Mouse (Mus musculus): ENCODE results near the gene Akap13. TPM values are rescaled to one million over a fixed set of nuclear protein-coding genes. Genes with fewer than 3 reads are reported as not detected.
A peak's percentile ranks its signal among the peaks of the same experiment; 100 is the strongest.

Akap13 gene
- total and polyA plus RNA-seq, 3 experiments, result 16.8 to 72.0 (median 64.1) TPM

DNA sequence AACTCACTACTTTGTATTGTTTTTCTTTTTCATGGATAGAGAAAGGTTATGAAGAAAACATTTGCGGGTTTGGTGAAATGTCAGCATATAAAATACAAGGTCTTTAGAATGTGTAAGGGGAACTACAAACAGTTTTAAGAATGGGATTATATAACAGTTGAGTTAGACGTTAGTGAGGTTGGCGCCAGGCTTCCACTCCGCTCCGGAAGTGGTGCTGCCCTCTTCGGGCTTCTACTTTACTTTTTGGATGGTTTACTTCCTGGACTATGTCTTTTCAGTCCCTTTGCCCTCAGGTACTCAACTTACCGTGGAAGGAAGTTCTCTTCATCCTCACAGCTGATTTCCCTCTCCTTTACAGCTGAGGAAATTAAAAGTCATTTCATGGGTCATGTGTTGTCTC is 43.9 kb downstream of the Akap13 start:
- H3K4me1 ChIP-seq (ENCODE audit: control insufficient read depth, insufficient read depth, low read length), result peaks cover 16% of the 10 kb centered on the region
- H3K9ac ChIP-seq (ENCODE audit: low read depth, low read length), result no peak overlapping the region
- H3K79me2 ChIP-seq (replicated peaks; ENCODE audit: control insufficient read depth, insufficient read depth, low read length), result peaks cover 3% of the 10 kb centered on the region; the same call in 1 of the 2 replicates
- no peak for DNase-seq
- WGBS, result 70% methylated on average over 7 of the region's 7 CpGs
- TF ChIP-seq CTCF (IDR thresholded peaks at IDR 0.05) (no peak), POLR2A (IDR thresholded peaks at IDR 0.05; ENCODE audit: insufficient read depth, low read depth, low read length) (no peak), EP300 (IDR thresholded peaks at IDR 0.05; ENCODE audit: insufficient read depth, low read depth, low read length) (no peak)
- H3K36me3 ChIP-seq (ENCODE audit: control insufficient read depth, insufficient read depth, low read length), result peaks cover 28% of the 10 kb centered on the region
- H3K27me3 ChIP-seq (ENCODE audit: control insufficient read depth, insufficient read depth, low read length), result no peaks in the 10 kb centered on the region
- H3K27ac ChIP-seq, result peak overlapping the region; percentile 8
- intact Hi-C loops (cut with DNase I), result no loop called here
- H3K4me3 ChIP-seq, result no peak overlapping the region

DNA sequence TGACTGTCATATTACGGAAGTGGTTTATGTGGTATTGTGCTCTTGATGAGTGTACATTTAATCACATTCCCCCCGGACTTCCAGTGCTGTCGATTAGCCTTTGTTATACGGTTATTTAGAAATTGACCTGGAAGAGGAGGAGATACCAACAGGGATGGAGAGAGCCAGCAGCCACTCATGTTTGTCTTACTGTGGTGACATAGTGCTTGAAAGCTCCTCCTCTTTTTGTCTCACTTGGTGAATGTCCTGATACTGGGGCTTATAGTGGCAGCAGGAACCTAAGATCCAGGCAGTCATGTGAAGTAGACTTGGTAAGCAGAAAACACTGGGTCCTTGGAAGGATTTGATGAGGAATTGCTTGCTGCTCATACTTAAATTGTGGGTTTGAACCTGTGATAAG is 44.8 kb downstream of the Akap13 start:
- DNase-seq, result no peak
- H3K4me1 ChIP-seq (ENCODE audit: control insufficient read depth, insufficient read depth, low read length), result peaks cover 20% of the 10 kb centered on the region
- H3K4me3 ChIP-seq, result no peak overlapping the region
- H3K27ac ChIP-seq, result peak overlapping the region; percentile 34
- 71% methylated on average over 4 of the region's 4 CpGs for WGBS
- H3K9ac ChIP-seq (ENCODE audit: low read depth, low read length), result no peak overlapping the region
- no peaks in the 10 kb centered on the region for H3K27me3 ChIP-seq (ENCODE audit: control insufficient read depth, insufficient read depth, low read length)
- intact Hi-C loops (cut with DNase I), result no loop called here
- H3K79me2 ChIP-seq (replicated peaks; ENCODE audit: control insufficient read depth, insufficient read depth, low read length), result peaks cover 3% of the 10 kb centered on the region; the same call in 1 of the 2 replicates
- TF ChIP-seq EP300 (IDR thresholded peaks at IDR 0.05; ENCODE audit: insufficient read depth, low read depth, low read length), result no peak
- no peak for TF ChIP-seq CTCF (IDR thresholded peaks at IDR 0.05)
- TF ChIP-seq POLR2A (IDR thresholded peaks at IDR 0.05; ENCODE audit: insufficient read depth, low read depth, low read length), result no peak
- H3K36me3 ChIP-seq (ENCODE audit: control insufficient read depth, insufficient read depth, low read length), result peaks cover 31% of the 10 kb centered on the region

DNA sequence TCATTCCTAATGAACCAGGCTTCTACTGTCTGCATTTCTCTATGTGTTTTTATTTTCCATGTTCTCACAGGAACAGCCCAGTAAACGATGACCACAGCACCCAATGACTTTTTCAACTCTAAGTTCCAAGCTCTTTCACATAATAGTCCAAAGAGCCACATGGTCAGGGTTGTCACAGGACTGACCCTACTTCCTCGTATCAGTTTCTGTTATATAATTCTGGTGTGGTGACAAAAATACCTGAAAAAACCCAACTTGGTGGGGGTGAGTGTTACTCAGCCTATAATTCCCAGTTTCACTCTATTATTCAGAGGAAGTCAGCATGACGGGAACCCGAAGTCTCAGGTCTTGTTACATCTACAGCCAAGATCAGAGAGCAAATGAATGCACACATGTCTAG is 45.5 kb downstream of the Akap13 start:
- no peak for DNase-seq
- TF ChIP-seq POLR2A (IDR thresholded peaks at IDR 0.05; ENCODE audit: insufficient read depth, low read depth, low read length) (no peak), EP300 (IDR thresholded peaks at IDR 0.05; ENCODE audit: insufficient read depth, low read depth, low read length) (no peak), CTCF (IDR thresholded peaks at IDR 0.05) (no peak)
- H3K4me3 ChIP-seq, result no peak overlapping the region
- WGBS, result 70% methylated on average over 4 of the region's 4 CpGs
- H3K27ac ChIP-seq, result peak overlapping the region; percentile 34; the same call in 1 of the 2 replicates
- H3K36me3 ChIP-seq (ENCODE audit: control insufficient read depth, insufficient read depth, low read length), result peaks cover 33% of the 10 kb centered on the region
- no peaks in the 10 kb centered on the region for H3K27me3 ChIP-seq (ENCODE audit: control insufficient read depth, insufficient read depth, low read length)
- peaks cover 3% of the 10 kb centered on the region; the same call in 1 of the 2 replicates for H3K79me2 ChIP-seq (replicated peaks; ENCODE audit: control insufficient read depth, insufficient read depth, low read length)
- H3K4me1 ChIP-seq (ENCODE audit: control insufficient read depth, insufficient read depth, low read length), result peaks cover 19% of the 10 kb centered on the region
- intact Hi-C loops (cut with DNase I), result no loop called here
- H3K9ac ChIP-seq (ENCODE audit: low read depth, low read length), result no peak overlapping the region

DNA sequence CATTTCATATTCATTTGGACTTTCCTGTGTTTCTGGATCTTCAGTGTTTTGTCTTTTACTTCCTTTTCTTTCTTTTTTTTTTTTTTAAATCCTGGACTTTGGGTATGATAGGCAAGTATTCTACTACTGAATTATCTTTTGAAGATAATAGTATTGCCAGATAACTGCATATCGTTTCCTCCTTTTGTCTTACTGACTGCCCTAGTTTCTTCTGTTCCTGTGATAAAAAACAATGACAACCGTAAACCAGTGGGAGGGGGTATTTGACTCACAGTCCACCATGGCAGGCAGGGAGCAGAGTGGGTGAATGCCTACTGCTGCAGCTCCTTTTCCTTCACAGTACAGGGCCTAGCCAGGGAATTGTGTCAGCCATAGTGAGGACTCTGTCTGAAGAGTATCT is 49.2 kb downstream of the Akap13 start:
- H3K27ac ChIP-seq, result no peak overlapping the region
- TF ChIP-seq EP300 (IDR thresholded peaks at IDR 0.05; ENCODE audit: insufficient read depth, low read depth, low read length), result no peak
- no peak for TF ChIP-seq CTCF (IDR thresholded peaks at IDR 0.05)
- no peak for TF ChIP-seq POLR2A (IDR thresholded peaks at IDR 0.05; ENCODE audit: insufficient read depth, low read depth, low read length)
- H3K9ac ChIP-seq (ENCODE audit: low read depth, low read length), result no peak overlapping the region
- no peaks in the 10 kb centered on the region for H3K27me3 ChIP-seq (ENCODE audit: control insufficient read depth, insufficient read depth, low read length)
- H3K36me3 ChIP-seq (ENCODE audit: control insufficient read depth, insufficient read depth, low read length), result peaks cover 27% of the 10 kb centered on the region
- intact Hi-C loops (cut with DNase I), result no loop called here
- WGBS, result 19% methylated on average over 2 of the region's 2 CpGs
- peaks cover 16% of the 10 kb centered on the region for H3K4me1 ChIP-seq (ENCODE audit: control insufficient read depth, insufficient read depth, low read length)
- no peak for DNase-seq
- H3K4me3 ChIP-seq, result no peak overlapping the region
- peaks cover 5% of the 10 kb centered on the region; the same call in 1 of the 2 replicates for H3K79me2 ChIP-seq (replicated peaks; ENCODE audit: control insufficient read depth, insufficient read depth, low read length)

DNA sequence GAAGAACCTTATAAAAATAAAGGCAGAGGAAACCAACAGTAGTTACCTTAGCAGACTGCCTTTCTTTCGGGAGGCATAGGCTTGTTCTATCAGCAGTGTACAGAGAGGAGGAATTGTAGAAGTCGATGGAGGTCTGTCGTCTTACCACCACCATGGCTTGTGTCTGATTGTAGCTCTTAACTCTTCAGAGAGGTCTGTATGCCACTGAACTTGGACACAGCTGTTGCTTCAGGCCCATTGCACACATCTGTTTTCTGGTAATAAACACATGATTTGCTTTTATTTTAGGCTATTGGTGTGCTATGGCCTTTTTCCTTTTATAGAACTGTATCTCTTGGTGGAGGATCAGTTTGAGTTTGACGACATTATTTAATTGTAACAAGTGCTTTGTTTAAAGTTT is 51.3 kb downstream of the Akap13 start:
- H3K27ac ChIP-seq, result peak overlapping the region; percentile 6; the same call in 1 of the 2 replicates
- WGBS, result 64% methylated on average over 4 of the region's 4 CpGs

DNA sequence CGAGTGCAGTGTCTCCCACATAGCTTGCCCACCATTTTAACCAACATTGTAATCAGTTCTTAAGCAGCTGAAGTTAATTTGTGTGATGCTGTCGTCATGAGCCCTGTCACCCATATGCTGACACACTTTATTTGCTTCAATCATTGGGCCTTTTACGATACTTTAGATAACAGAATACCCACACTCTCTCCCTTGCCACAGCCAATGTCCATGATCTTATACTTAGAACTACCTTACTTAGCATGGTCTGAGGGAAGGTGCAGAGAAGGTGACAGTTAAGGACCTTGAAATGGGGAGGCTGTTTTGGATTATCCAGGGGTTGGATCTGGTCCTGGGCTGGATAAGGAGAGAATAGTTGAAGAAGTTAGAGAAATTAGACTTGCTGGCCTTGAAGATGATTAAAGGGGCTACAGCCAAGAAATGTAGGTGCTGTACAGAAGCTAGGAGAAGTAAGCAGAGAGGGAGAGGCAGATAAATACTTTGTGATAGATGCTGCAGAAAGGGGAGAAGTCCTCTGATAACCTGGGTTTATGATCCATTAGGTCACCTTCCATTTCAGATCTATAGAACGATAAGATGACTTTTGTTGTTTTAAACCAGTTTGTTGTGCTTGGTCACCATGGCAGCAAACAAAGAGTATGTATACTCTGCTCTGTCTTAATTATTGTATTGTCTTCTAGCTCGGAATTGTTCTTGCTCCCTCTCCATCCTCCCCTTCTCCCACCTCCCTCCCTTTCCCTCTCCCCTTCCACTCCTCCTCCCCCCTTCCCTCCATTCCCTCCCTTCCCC is 53.9 kb downstream of the Akap13 start:
- intact Hi-C loops (cut with DNase I), result loop anchor here (5.0 kb wide), 1 partner anchor 52 kb away; the partner anchor contains the start of gene Akap13
- Histone ChIP-seq H3K79me2 (replicated peaks; ENCODE audit: control insufficient read depth, insufficient read depth, low read length) (peaks cover 8% of the 10 kb centered on the region), H3K27ac (no peak overlapping the region), H3K4me3 (no peak overlapping the region), H3K4me1 (ENCODE audit: control insufficient read depth, insufficient read depth, low read length) (peaks cover 15% of the 10 kb centered on the region), H3K9ac (ENCODE audit: low read depth, low read length) (no peak overlapping the region), H3K36me3 (ENCODE audit: control insufficient read depth, insufficient read depth, low read length) (peaks cover 14% of the 10 kb centered on the region), H3K27me3 (ENCODE audit: control insufficient read depth, insufficient read depth, low read length) (no peaks in the 10 kb centered on the region)
- WGBS, result 51% methylated on average over 5 of the region's 5 CpGs
- no peak for DNase-seq
- no peak for TF ChIP-seq EP300 (IDR thresholded peaks at IDR 0.05; ENCODE audit: insufficient read depth, low read depth, low read length)
- no peak for TF ChIP-seq POLR2A (IDR thresholded peaks at IDR 0.05; ENCODE audit: insufficient read depth, low read depth, low read length)
- no peak for TF ChIP-seq CTCF (IDR thresholded peaks at IDR 0.05)

More for the DNA sequence above, 51.3 kb downstream of the Akap13 start:
- H3K4me3 ChIP-seq, result no peak overlapping the region
- no peak for DNase-seq
- H3K79me2 ChIP-seq (replicated peaks; ENCODE audit: control insufficient read depth, insufficient read depth, low read length), result peaks cover 4% of the 10 kb centered on the region
- TF ChIP-seq CTCF (IDR thresholded peaks at IDR 0.05), result no peak
- no peak for TF ChIP-seq POLR2A (IDR thresholded peaks at IDR 0.05; ENCODE audit: insufficient read depth, low read depth, low read length)
- no peak for TF ChIP-seq EP300 (IDR thresholded peaks at IDR 0.05; ENCODE audit: insufficient read depth, low read depth, low read length)
- intact Hi-C loops (cut with DNase I), result loop anchor here (5.0 kb wide), 1 partner anchor 49 kb away; the partner anchor contains the start of gene Akap13
- peaks cover 12% of the 10 kb centered on the region for H3K4me1 ChIP-seq (ENCODE audit: control insufficient read depth, insufficient read depth, low read length)
- no peaks in the 10 kb centered on the region for H3K27me3 ChIP-seq (ENCODE audit: control insufficient read depth, insufficient read depth, low read length)
- H3K36me3 ChIP-seq (ENCODE audit: control insufficient read depth, insufficient read depth, low read length), result peaks cover 16% of the 10 kb centered on the region
- no peak overlapping the region for H3K9ac ChIP-seq (ENCODE audit: low read depth, low read length)

All from heart, adult 2 months (tissue).